ENCODE assay signal across 8 mouse cellular contexts in genomic region chr2:180103978-180104658, GRCm38 (mm10). TPM values are rescaled to one million over a fixed set of nuclear protein-coding genes. Genes with fewer than 3 reads are reported as not detected.
A peak's percentile ranks its signal among the peaks of the same experiment; 100 is the strongest.
DNase-seq lines count a peak whose midpoint lies in the region; ATAC-seq and TF ChIP-seq lines count a peak whose summit lies in the region.

TSS of gene Hrh3 (minus strand) at chr2:180104488.

- peak within 1 kb of the TSS; percentile 98 for H3K4me2 ChIP-seq in heart, embryonic 13.5 days
- H3K4me2 ChIP-seq in kidney, embryonic 15.5 days: peak within 1 kb of the TSS; percentile 99
- H3K4me2 ChIP-seq in liver, embryonic 13.5 days: peak within 1 kb of the TSS; percentile 79

- peak within 1 kb of the TSS; percentile 65 for H3K4me3 ChIP-seq in heart, embryonic 13.5 days
- H3K4me3 ChIP-seq in kidney, embryonic 15.5 days (replicated peaks): peak within 1 kb of the TSS; percentile 55
- H3K4me3 ChIP-seq in liver, embryonic 13.5 days (replicated peaks): peak within 1 kb of the TSS; percentile 55
- peak within 1 kb of the TSS; percentile 46 for H3K4me3 ChIP-seq in testis, adult 2 months (ENCODE audit: control insufficient read depth, low read depth, low read length)

- no peak for TF ChIP-seq CTCF in testis, adult 2 months (IDR thresholded peaks at IDR 0.05; ENCODE audit: control insufficient read depth, insufficient read depth, insufficient replicate concordance, low read depth, low read length)

- no peak for TF ChIP-seq POLR2A in testis, adult 2 months (IDR thresholded peaks at IDR 0.05; ENCODE audit: control insufficient read depth, low read depth, low read length)

- no peak within 1 kb of the TSS for H3K27ac ChIP-seq in heart, embryonic 13.5 days (replicated peaks)
- no peak within 1 kb of the TSS for H3K27ac ChIP-seq in kidney, embryonic 15.5 days
- no peak within 1 kb of the TSS for H3K27ac ChIP-seq in liver, embryonic 13.5 days
- no peak within 1 kb of the TSS for H3K27ac ChIP-seq in testis, adult 2 months (ENCODE audit: control insufficient read depth, insufficient read depth, low read depth, low read length)

- H3K27me3 ChIP-seq in heart, embryonic 13.5 days (replicated peaks): peaks cover 80% of the 10 kb centered on the region
- H3K27me3 ChIP-seq in kidney, embryonic 15.5 days: peaks cover 69% of the 10 kb centered on the region
- peaks cover 75% of the 10 kb centered on the region for H3K27me3 ChIP-seq in liver, embryonic 13.5 days
- no peaks in the 10 kb centered on the region for H3K27me3 ChIP-seq in testis, adult 2 months (ENCODE audit: control insufficient read depth, insufficient read depth, low read length)

- peak; percentile 62; the same call in 1 of the 2 replicates for ATAC-seq in heart, embryonic 13.5 days (ENCODE audit: extremely low read depth, insufficient number of reproducible peaks, low FRiP score, low TSS enrichment)
- peak; percentile 84 for ATAC-seq in kidney, embryonic 15.5 days (replicated peaks; ENCODE audit: low FRiP score)
- ATAC-seq in liver, embryonic 13.5 days (ENCODE audit: low read depth): peak; percentile 82

- H3K9ac ChIP-seq in heart, embryonic 13.5 days: peak within 1 kb of the TSS; percentile 4; the same call in 1 of the 2 replicates
- peak within 1 kb of the TSS; percentile 17; the same call in 1 of the 2 replicates for H3K9ac ChIP-seq in kidney, embryonic 15.5 days
- no peak within 1 kb of the TSS for H3K9ac ChIP-seq in liver, embryonic 13.5 days

- DNase-seq in right cerebral cortex, adult 18-20 months: peak; percentile 68
- no peak for DNase-seq in right cerebral cortex, postnatal 36 days (ENCODE audit: low spot score in 2 of 2)
- peak; percentile 88 for DNase-seq in embryo, embryonic 9.5 days (ENCODE audit: extremely low spot score)
- peak; percentile 64 for DNase-seq in liver, embryonic 13.5 days
- peak; percentile 19 to 52 for DNase-seq in natural killer cell, adult 2 months (ENCODE audit: low spot score in 2 of 2)

- peaks cover 24% of the 10 kb centered on the region for H3K4me1 ChIP-seq in heart, embryonic 13.5 days
- H3K4me1 ChIP-seq in kidney, embryonic 15.5 days: peaks cover 29% of the 10 kb centered on the region
- H3K4me1 ChIP-seq in liver, embryonic 13.5 days (replicated peaks): peaks cover 22% of the 10 kb centered on the region
- H3K4me1 ChIP-seq in testis, adult 2 months (ENCODE audit: control insufficient read depth, insufficient read depth, low read length): peaks cover 19% of the 10 kb centered on the region

- no peaks in the 10 kb centered on the region for H3K9me3 ChIP-seq in heart, embryonic 13.5 days
- H3K9me3 ChIP-seq in kidney, embryonic 15.5 days (replicated peaks): no peaks in the 10 kb centered on the region
- H3K9me3 ChIP-seq in liver, embryonic 13.5 days (replicated peaks): no peaks in the 10 kb centered on the region

- no peaks in the 10 kb centered on the region for H3K36me3 ChIP-seq in heart, embryonic 13.5 days
- H3K36me3 ChIP-seq in kidney, embryonic 15.5 days: no peaks in the 10 kb centered on the region
- H3K36me3 ChIP-seq in liver, embryonic 13.5 days: no peaks in the 10 kb centered on the region
- H3K36me3 ChIP-seq in testis, adult 2 months (ENCODE audit: control insufficient read depth, insufficient read depth, low read length): no peaks in the 10 kb centered on the region

- under 1% methylated on average over 81 of the region's 87 CpGs for WGBS in heart, embryonic 13.5 days
- WGBS in kidney, embryonic 15.5 days: 1% methylated on average over 84 of the region's 87 CpGs
- 1% methylated on average over 71 of the region's 87 CpGs for WGBS in liver, embryonic 13.5 days (ENCODE audit: insufficient replicate concordance)

RNA-seq across cellular contexts. Expression of gene Hrh3, which starts in this region (rescaled TPM):
- not detected in 2 replicates for polyA plus RNA-seq in heart, embryonic 13.5 days (2015; fragmentation: Nextera tagmentation; extraction: Ambion mirVana)
- not detected in 2 replicates for polyA plus RNA-seq in kidney, embryonic 15.5 days (2015; fragmentation: Nextera tagmentation; extraction: Ambion mirVana)
- not detected in 2 replicates for polyA plus RNA-seq in liver, embryonic 13.5 days (2015; fragmentation: Nextera tagmentation; extraction: Ambion mirVana)
- 5.1 and 5.9 TPM in 2 replicates for polyA plus RNA-seq in testis, adult 2 months (2012; rRNA removed)

Comparison
In these comparisons a context has a peak if more than half of its experiments do, and no peak if none do; other contexts are left out.
1. DNase-seq: peak in right cerebral cortex, adult 18-20 months (single experiment), embryo, embryonic 9.5 days (single experiment) and natural killer cell, adult 2 months (2 of 2); none in right cerebral cortex, postnatal 36 days (0 of 2).
2. Peak in ATAC-seq, H3K4me3 ChIP-seq, H3K9ac ChIP-seq and H3K4me2 ChIP-seq in heart, embryonic 13.5 days; RNA of the gene not detected or under 1 TPM.
3. Peak in ATAC-seq, H3K4me3 ChIP-seq, H3K9ac ChIP-seq and H3K4me2 ChIP-seq in kidney, embryonic 15.5 days; RNA of the gene not detected or under 1 TPM.
4. Peak in DNase-seq, ATAC-seq, H3K4me3 ChIP-seq and H3K4me2 ChIP-seq in liver, embryonic 13.5 days; RNA of the gene not detected or under 1 TPM.
5. Peak in every context shown above with its lines, with median percentiles within 50 percentile points of each other: ATAC-seq, H3K4me2 ChIP-seq and H3K4me3 ChIP-seq.